Mouse (Mus musculus) forebrain, embryonic 12.5 days (tissue): ENCODE results near the gene Ippk. TPM values are rescaled to one million over a fixed set of nuclear protein-coding genes. Genes with fewer than 3 reads are reported as not detected.

Experiments
- ATAC-seq: fragments of 200-750 bp; cut with Nextera tagmentation; 2 replicates; pipeline ENCODE4 v1.8.0; 2017; ENCODE audit warnings: moderate TSS enrichment; ENCODE audit not compliant: low FRiP score
- H3K27ac ChIP-seq: fragments of 300-500 bp; sonication (generic); 2 replicates; pipeline ENCODE4 v1.5.1; 2016; ENCODE audit warnings: mild to moderate bottlenecking
- H3K27me3 ChIP-seq: fragments of 300-500 bp; sonication (generic); 2 replicates; pipeline ENCODE4 v1.6.1; 2016; ENCODE audit warnings: mild to moderate bottlenecking
- H3K36me3 ChIP-seq: fragments of 300-500 bp; sonication (generic); replicated peaks from 2 replicates; pipeline ENCODE4 v1.6.1; 2016; ENCODE audit warnings: mild to moderate bottlenecking
- H3K4me1 ChIP-seq: fragments of 300-500 bp; sonication (generic); 2 replicates; pipeline ENCODE4 v1.6.1; 2016
- H3K4me2 ChIP-seq: fragments of 300-500 bp; sonication (generic); 2 replicates; pipeline ENCODE4 v1.6.1; 2016; ENCODE audit warnings: mild to moderate bottlenecking, moderate library complexity
- H3K4me3 ChIP-seq: fragments of 300-500 bp; sonication (generic); replicated peaks from 2 replicates; pipeline ENCODE4 v1.5.1; 2016; ENCODE audit warnings: mild to moderate bottlenecking
- H3K9ac ChIP-seq: fragments of 300-500 bp; sonication (generic); 2 replicates; pipeline ENCODE4 v1.6.1; 2016; ENCODE audit warnings: mild to moderate bottlenecking
- H3K9me3 ChIP-seq: fragments of 300-500 bp; sonication (generic); 2 replicates; pipeline ENCODE4 v1.6.1; 2016
- WGBS: fragments of 180-500 bp; shearing (Covaris S2); methylation state at CpG from one replicate; pipeline ENCODE4 v1.1.7; 2016; 5-methylcytosine and 5-hydroxymethylcytosine counted together
- polyA plus RNA-seq: library from polyadenylated mRNA; unstranded; fragments of >200 nt; fragmentation: Nextera tagmentation; extraction: Ambion mirVana; gene quantifications from 2 replicates; pipeline ENCODE4 v1.2.1, GENCODE M21; 2016

The Ippk gene
- polyA plus RNA-seq, result 15.2 and 15.6 TPM in 2 replicates

- Histone ChIP-seq H3K4me3 (peak within 1 kb of the TSS; percentile 88), H3K9me3 (no peaks in the 10 kb centered on the region), H3K9ac (peak within 1 kb of the TSS; percentile 85), H3K4me1 (peaks cover 25% of the 10 kb centered on the region), H3K27me3 (peaks cover 11% of the 10 kb centered on the region; the same call in 1 of the 2 replicates), H3K27ac (peak within 1 kb of the TSS; percentile 61), H3K4me2 (peak within 1 kb of the TSS; percentile 96), H3K36me3 (0 out of 2 replicates have a peak, but pooled peaks cover 3% of the 10 kb centered on the region)
- under 1% methylated on average over 69 of the region's 69 CpGs for WGBS
- peak; percentile 99 for ATAC-seq
Observed at GRCm38 (mm10) chr13:49420754-49421605, at the start of gene Ippk. Gene Ippk (plus strand): TSS chr13:49421249.

- Histone ChIP-seq H3K4me1 (peaks cover 8% of the 10 kb centered on the region), H3K9ac (0 out of 2 replicates have a peak overlapping the region, but pooled peaks have one; percentile 17), H3K4me3 (no peak overlapping the region), H3K27me3 (no peaks in the 10 kb centered on the region), H3K4me2 (no peak overlapping the region), H3K27ac (0 out of 2 replicates have a peak overlapping the region, but pooled peaks have one; percentile 13), H3K9me3 (no peaks in the 10 kb centered on the region), H3K36me3 (peaks cover 58% of the 10 kb centered on the region)
- no peak for ATAC-seq
- 76% methylated on average over 3 of the region's 3 CpGs for WGBS
Observed at GRCm38 (mm10) chr13:49371428-49371899, 49.6 kb upstream of the Ippk start.

GRCm38 (mm10) chr13:49372370-49373060, 48.5 kb upstream of the Ippk start:
- no peak overlapping the region for H3K9ac ChIP-seq
- no peak for ATAC-seq
- no peaks in the 10 kb centered on the region for H3K4me1 ChIP-seq
- H3K27ac ChIP-seq, result no peak overlapping the region
- no peaks in the 10 kb centered on the region for H3K27me3 ChIP-seq
- no peak overlapping the region for H3K4me3 ChIP-seq
- H3K4me2 ChIP-seq, result no peak overlapping the region
- H3K36me3 ChIP-seq, result peaks cover 68% of the 10 kb centered on the region
- 93% methylated on average over 9 of the region's 9 CpGs for WGBS
- H3K9me3 ChIP-seq, result no peaks in the 10 kb centered on the region

- no peaks in the 10 kb centered on the region for H3K4me1 ChIP-seq
- no peak overlapping the region for H3K27ac ChIP-seq
- no peaks in the 10 kb centered on the region for H3K9me3 ChIP-seq
- H3K4me2 ChIP-seq, result no peak overlapping the region
- H3K27me3 ChIP-seq, result no peaks in the 10 kb centered on the region
- no peak overlapping the region for H3K4me3 ChIP-seq
- H3K36me3 ChIP-seq, result peaks cover 83% of the 10 kb centered on the region
- no peak for ATAC-seq
- H3K9ac ChIP-seq, result no peak overlapping the region
- 63% methylated on average over 6 of the region's 6 CpGs for WGBS
Observed at GRCm38 (mm10) chr13:49374304-49374703, 46.7 kb upstream of the Ippk start.

GRCm38 (mm10) chr13:49374730-49375129, 46.3 kb upstream of the Ippk start:
- Histone ChIP-seq H3K36me3 (peaks cover 83% of the 10 kb centered on the region), H3K4me1 (no peaks in the 10 kb centered on the region)
- WGBS, result 88% methylated on average over 6 of the region's 6 CpGs

GRCm38 (mm10) chr13:49377608-49378007, 43.4 kb upstream of the Ippk start:
- H3K27me3 ChIP-seq, result no peaks in the 10 kb centered on the region
- no peaks in the 10 kb centered on the region for H3K9me3 ChIP-seq
- H3K4me2 ChIP-seq, result no peak overlapping the region
- WGBS, result 82% methylated on average over 6 of the region's 6 CpGs
- no peak overlapping the region for H3K4me3 ChIP-seq
- no peak overlapping the region for H3K9ac ChIP-seq
- no peak overlapping the region for H3K27ac ChIP-seq
- ATAC-seq, result no peak
- no peaks in the 10 kb centered on the region for H3K4me1 ChIP-seq
- H3K36me3 ChIP-seq, result peaks cover 85% of the 10 kb centered on the region

More at GRCm38 (mm10) chr13:49374730-49375129, 46.3 kb upstream of the Ippk start:
- Histone ChIP-seq H3K9ac (no peak overlapping the region), H3K4me3 (no peak overlapping the region), H3K27me3 (no peaks in the 10 kb centered on the region), H3K27ac (no peak overlapping the region), H3K4me2 (no peak overlapping the region), H3K9me3 (no peaks in the 10 kb centered on the region)
- ATAC-seq, result no peak

- WGBS, result 97% methylated on average over 20 of the region's 20 CpGs
- no peak overlapping the region for H3K4me3 ChIP-seq
- H3K4me2 ChIP-seq, result no peak overlapping the region
- ATAC-seq, result no peak
- H3K27me3 ChIP-seq, result no peaks in the 10 kb centered on the region
- H3K9ac ChIP-seq, result no peak overlapping the region
- no peaks in the 10 kb centered on the region for H3K4me1 ChIP-seq
- H3K27ac ChIP-seq, result no peak overlapping the region
- H3K36me3 ChIP-seq, result peaks cover 93% of the 10 kb centered on the region
- H3K9me3 ChIP-seq, result no peaks in the 10 kb centered on the region
Observed at GRCm38 (mm10) chr13:49379301-49379700, 41.7 kb upstream of the Ippk start.

GRCm38 (mm10) chr13:49381230-49381629, 39.8 kb upstream of the Ippk start:
- Histone ChIP-seq H3K4me3 (no peak overlapping the region), H3K9me3 (no peaks in the 10 kb centered on the region), H3K4me1 (no peaks in the 10 kb centered on the region), H3K9ac (no peak overlapping the region), H3K36me3 (peaks cover 95% of the 10 kb centered on the region), H3K27ac (no peak overlapping the region), H3K4me2 (no peak overlapping the region), H3K27me3 (no peaks in the 10 kb centered on the region)
- 39% methylated on average over 3 of the region's 3 CpGs for WGBS
- ATAC-seq, result 0 out of 2 replicates have a peak, but pooled peaks have one; percentile 49

- no peak for ATAC-seq
- H3K36me3 ChIP-seq, result peaks cover 86% of the 10 kb centered on the region
- H3K4me3 ChIP-seq, result no peak overlapping the region
- H3K9me3 ChIP-seq, result no peaks in the 10 kb centered on the region
- no peaks in the 10 kb centered on the region for H3K27me3 ChIP-seq
- H3K9ac ChIP-seq, result no peak overlapping the region
- H3K4me1 ChIP-seq, result no peaks in the 10 kb centered on the region
- H3K27ac ChIP-seq, result no peak overlapping the region
- WGBS, result 95% methylated on average over 23 of the region's 23 CpGs
- H3K4me2 ChIP-seq, result no peak overlapping the region
Observed at GRCm38 (mm10) chr13:49382997-49383396, 38.1 kb upstream of the Ippk start.

GRCm38 (mm10) chr13:49384751-49385463, 36.1 kb upstream of the Ippk start:
- no peaks in the 10 kb centered on the region for H3K27me3 ChIP-seq
- no peak for ATAC-seq
- WGBS, result 85% methylated on average over 16 of the region's 16 CpGs

GRCm38 (mm10) chr13:49391374-49391773, 29.7 kb upstream of the Ippk start:
- Histone ChIP-seq H3K4me3 (no peak overlapping the region), H3K4me1 (no peaks in the 10 kb centered on the region), H3K27ac (no peak overlapping the region), H3K9me3 (peaks cover 3% of the 10 kb centered on the region; the same call in 1 of the 2 replicates), H3K9ac (no peak overlapping the region), H3K27me3 (no peaks in the 10 kb centered on the region), H3K4me2 (no peak overlapping the region), H3K36me3 (peaks cover 14% of the 10 kb centered on the region)
- 96% methylated on average over 2 of the region's 2 CpGs for WGBS
- no peak for ATAC-seq

More at GRCm38 (mm10) chr13:49384751-49385463, 36.1 kb upstream of the Ippk start:
- H3K4me2 ChIP-seq, result no peak overlapping the region
- H3K9ac ChIP-seq, result no peak overlapping the region
- no peak overlapping the region for H3K4me3 ChIP-seq
- peaks cover 70% of the 10 kb centered on the region for H3K36me3 ChIP-seq
- H3K4me1 ChIP-seq, result no peaks in the 10 kb centered on the region
- no peaks in the 10 kb centered on the region for H3K9me3 ChIP-seq
- no peak overlapping the region for H3K27ac ChIP-seq

GRCm38 (mm10) chr13:49393579-49393978, 27.5 kb upstream of the Ippk start:
- Histone ChIP-seq H3K9me3 (peaks cover 3% of the 10 kb centered on the region; the same call in 1 of the 2 replicates), H3K4me3 (no peak overlapping the region), H3K4me1 (no peaks in the 10 kb centered on the region), H3K9ac (no peak overlapping the region), H3K27ac (no peak overlapping the region), H3K36me3 (peaks cover 6% of the 10 kb centered on the region), H3K4me2 (no peak overlapping the region), H3K27me3 (no peaks in the 10 kb centered on the region)
- ATAC-seq, result no peak
- 96% methylated on average over 1 of the region's 1 CpGs for WGBS
